Mouse (Mus musculus) lung, embryonic 15.5 days (tissue): ENCODE results near the gene Nptxr. TPM values are rescaled to one million over a fixed set of nuclear protein-coding genes. Genes with fewer than 3 reads are reported as not detected.

Source experiments
- ATAC-seq: fragments of 200-750 bp; cut with Nextera tagmentation; 2 replicates; pipeline ENCODE4 v1.8.0; 2017; ENCODE audit warnings: moderate number of reproducible peaks, borderline replicate concordance; ENCODE audit not compliant: low FRiP score, low TSS enrichment; ENCODE audit errors: extremely low read depth
- H3K27ac ChIP-seq: fragments of 300-500 bp; sonication (generic); 2 replicates; pipeline ENCODE4 v1.5.1; 2015; ENCODE audit warnings: moderate library complexity, mild to moderate bottlenecking, inconsistent platforms
- H3K27me3 ChIP-seq: fragments of 300-500 bp; sonication (generic); 2 replicates; pipeline ENCODE4 v1.6.1; 2015; ENCODE audit warnings: inconsistent platforms
- H3K36me3 ChIP-seq: fragments of 300-500 bp; sonication (generic); 2 replicates; pipeline ENCODE4 v1.6.1; 2015; ENCODE audit warnings: inconsistent platforms
- H3K4me1 ChIP-seq: fragments of 300-500 bp; sonication (generic); 2 replicates; pipeline ENCODE4 v1.6.1; 2015; ENCODE audit warnings: inconsistent platforms
- H3K4me2 ChIP-seq: fragments of 300-500 bp; sonication (generic); 2 replicates; pipeline ENCODE4 v1.6.1; 2015; ENCODE audit warnings: inconsistent platforms, mild to moderate bottlenecking, moderate library complexity
- H3K4me3 ChIP-seq: fragments of 300-500 bp; sonication (generic); 2 replicates; pipeline ENCODE4 v1.5.1; 2015; ENCODE audit warnings: mild to moderate bottlenecking, inconsistent platforms
- H3K9ac ChIP-seq: fragments of 300-500 bp; sonication (generic); 2 replicates; pipeline ENCODE4 v1.6.1; 2015; ENCODE audit warnings: inconsistent platforms
- H3K9me3 ChIP-seq: fragments of 300-500 bp; sonication (generic); 2 replicates; pipeline ENCODE4 v1.6.1; 2016; ENCODE audit warnings: inconsistent platforms
- WGBS: fragments of 180-500 bp; shearing (Covaris S2); methylation state at CpG from one replicate; pipeline ENCODE4 v1.1.7; 2015; 5-methylcytosine and 5-hydroxymethylcytosine counted together
- polyA plus RNA-seq: library from polyadenylated mRNA; unstranded; fragments of >200 nt; fragmentation: Nextera tagmentation; extraction: Ambion mirVana; gene quantifications from 2 replicates; pipeline ENCODE4 v1.2.1, GENCODE M21; 2015

Gene Nptxr
- polyA plus RNA-seq, 1 experiment from 2014 or later: 3.4 TPM

DNA sequence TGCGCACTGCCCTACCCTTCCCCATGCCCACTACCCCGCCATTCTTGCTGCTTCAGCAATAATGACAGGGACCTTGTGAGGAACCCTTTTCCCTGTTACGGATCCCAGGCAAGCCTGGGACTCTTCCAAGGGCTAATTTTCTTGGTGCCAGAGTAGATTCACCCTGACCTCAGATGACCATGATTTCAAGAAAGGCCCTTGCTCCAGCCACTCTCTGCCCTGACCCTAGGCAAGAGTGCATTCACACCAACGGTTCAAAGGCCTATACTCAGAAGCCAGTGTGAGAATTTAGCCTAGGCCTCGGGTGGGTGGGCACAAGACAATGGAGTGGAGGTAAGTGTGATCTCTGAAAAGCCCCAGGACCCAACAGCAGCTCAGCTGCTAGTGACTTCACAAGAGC, 24.9 kb upstream of the Nptxr start:
- no peak overlapping the region for H3K27ac ChIP-seq
- ATAC-seq: no peak
- H3K4me3 ChIP-seq: no peak overlapping the region
- H3K9ac ChIP-seq: no peak overlapping the region
- peaks cover 41% of the 10 kb centered on the region for H3K36me3 ChIP-seq
- no peaks in the 10 kb centered on the region for H3K27me3 ChIP-seq
- no peaks in the 10 kb centered on the region for H3K9me3 ChIP-seq
- no peak overlapping the region for H3K4me2 ChIP-seq
- 76% methylated on average over 5 of the region's 5 CpGs for WGBS
- peaks cover 69% of the 10 kb centered on the region for H3K4me1 ChIP-seq

DNA sequence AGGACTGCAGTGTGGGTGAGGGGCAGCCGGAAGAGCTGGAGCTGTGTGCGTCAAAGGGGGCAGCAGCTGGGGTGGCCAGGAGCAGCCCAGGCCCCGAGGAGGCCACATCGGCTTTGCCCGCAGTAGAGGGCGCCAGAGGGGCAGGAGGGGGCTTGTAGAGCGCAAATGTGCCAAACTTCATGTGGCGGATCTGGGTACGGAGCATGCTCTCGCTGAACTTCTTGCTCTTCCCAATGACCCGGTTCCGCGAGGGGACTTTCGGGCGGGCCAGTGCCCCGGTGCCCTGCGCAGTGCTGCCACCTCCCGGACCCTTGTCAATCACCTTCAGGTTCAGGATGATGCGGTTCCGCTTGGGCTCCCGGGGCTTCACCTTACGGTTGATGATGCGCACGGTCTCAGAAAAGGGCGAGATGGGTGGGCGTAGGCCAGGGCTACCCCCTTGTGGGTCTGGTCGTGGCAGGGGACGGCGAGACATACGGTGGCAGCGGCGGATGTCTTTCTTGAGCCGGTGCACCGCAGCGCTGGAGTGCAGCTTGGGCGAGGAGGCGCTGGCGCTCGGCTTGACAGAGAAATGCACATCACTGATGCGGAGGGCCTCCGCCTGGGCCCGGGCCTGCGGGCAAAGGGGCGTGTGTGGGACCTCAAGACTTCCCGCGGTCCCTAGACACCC, 23.9 kb upstream of the Nptxr start:
- peaks cover 70% of the 10 kb centered on the region for H3K4me1 ChIP-seq
- 55% methylated on average over 46 of the region's 46 CpGs for WGBS
- no peaks in the 10 kb centered on the region for H3K27me3 ChIP-seq
- no peak overlapping the region; the same call in 1 of the 2 replicates for H3K9ac ChIP-seq
- H3K36me3 ChIP-seq: peaks cover 41% of the 10 kb centered on the region
- no peak overlapping the region for H3K4me3 ChIP-seq
- peak; percentile 13; the same call in 1 of the 2 replicates for ATAC-seq
- H3K27ac ChIP-seq: no peak overlapping the region
- no peaks in the 10 kb centered on the region for H3K9me3 ChIP-seq
- H3K4me2 ChIP-seq: peak overlapping the region; percentile 4; the same call in 1 of the 2 replicates

DNA sequence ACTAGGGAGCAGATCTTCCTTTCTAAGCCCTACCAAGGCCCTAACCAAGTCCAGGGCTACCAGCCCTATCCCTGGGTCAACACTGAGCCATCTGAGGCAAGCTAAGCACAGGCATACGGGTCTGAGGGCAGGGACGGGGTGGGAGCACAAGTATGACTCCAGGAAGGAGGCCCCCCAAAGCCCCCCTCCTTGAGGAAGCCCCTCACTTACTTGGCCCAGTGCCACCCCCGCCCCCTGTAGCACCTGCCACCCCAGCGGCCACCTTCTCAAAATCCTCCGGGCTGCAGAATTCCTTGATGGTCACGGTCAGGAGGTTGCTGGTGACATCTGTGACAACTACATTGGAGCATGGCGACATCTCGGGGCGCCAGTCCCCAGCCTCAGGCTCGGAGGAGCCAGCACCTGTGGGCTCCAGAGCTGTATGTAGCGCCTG, 23.2 kb upstream of the Nptxr start:
- H3K9ac ChIP-seq: no peak overlapping the region

DNA sequence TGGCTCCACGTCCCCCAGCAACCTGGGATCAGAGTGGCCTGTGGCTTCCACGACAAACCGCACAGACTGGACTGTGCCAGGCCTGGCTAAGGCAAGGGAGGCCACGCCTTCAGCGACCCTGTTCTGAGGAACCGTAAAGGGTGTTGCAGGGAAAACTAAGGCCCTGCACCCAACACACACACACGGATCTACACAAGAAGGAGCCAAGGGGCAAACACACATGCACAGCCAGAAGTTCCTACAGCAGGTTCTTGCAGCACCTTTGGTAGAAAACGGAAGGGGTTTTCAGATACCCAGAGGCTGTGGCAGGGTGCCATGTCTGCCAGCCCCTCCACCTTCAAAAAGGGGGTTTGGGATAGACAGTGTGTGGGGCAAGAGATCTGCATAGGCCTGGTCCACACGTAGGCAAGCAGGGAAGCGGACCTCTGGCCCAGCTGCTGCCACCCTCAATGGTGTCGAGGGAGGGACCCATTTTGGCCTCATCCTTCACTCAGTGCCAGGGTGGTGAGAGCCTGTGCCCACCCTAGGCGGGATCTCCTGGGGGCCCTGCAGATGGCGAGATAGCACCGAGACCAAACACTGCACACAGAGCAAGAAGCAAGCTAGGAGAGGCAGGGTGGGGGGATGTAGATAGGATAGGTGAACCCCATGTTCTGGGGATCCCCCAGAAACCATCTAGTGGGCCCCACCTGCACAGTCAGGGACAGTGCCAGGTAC, 22.7 kb upstream of the Nptxr start:
- H3K9ac ChIP-seq: no peak overlapping the region
- H3K27me3 ChIP-seq: no peaks in the 10 kb centered on the region
- no peak for ATAC-seq
- H3K4me1 ChIP-seq: peaks cover 68% of the 10 kb centered on the region
- peaks cover 46% of the 10 kb centered on the region for H3K36me3 ChIP-seq
- no peak overlapping the region for H3K4me3 ChIP-seq
- 84% methylated on average over 14 of the region's 14 CpGs for WGBS
- no peak overlapping the region for H3K27ac ChIP-seq
- no peaks in the 10 kb centered on the region for H3K9me3 ChIP-seq
- H3K4me2 ChIP-seq: no peak overlapping the region

More for the DNA sequence above, 23.2 kb upstream of the Nptxr start:
- no peak overlapping the region for H3K4me3 ChIP-seq
- no peak overlapping the region for H3K4me2 ChIP-seq
- peaks cover 44% of the 10 kb centered on the region for H3K36me3 ChIP-seq
- 80% methylated on average over 10 of the region's 11 CpGs for WGBS
- H3K9me3 ChIP-seq: no peaks in the 10 kb centered on the region
- no peak for ATAC-seq
- H3K27me3 ChIP-seq: no peaks in the 10 kb centered on the region
- H3K4me1 ChIP-seq: peaks cover 68% of the 10 kb centered on the region
- no peak overlapping the region for H3K27ac ChIP-seq

DNA sequence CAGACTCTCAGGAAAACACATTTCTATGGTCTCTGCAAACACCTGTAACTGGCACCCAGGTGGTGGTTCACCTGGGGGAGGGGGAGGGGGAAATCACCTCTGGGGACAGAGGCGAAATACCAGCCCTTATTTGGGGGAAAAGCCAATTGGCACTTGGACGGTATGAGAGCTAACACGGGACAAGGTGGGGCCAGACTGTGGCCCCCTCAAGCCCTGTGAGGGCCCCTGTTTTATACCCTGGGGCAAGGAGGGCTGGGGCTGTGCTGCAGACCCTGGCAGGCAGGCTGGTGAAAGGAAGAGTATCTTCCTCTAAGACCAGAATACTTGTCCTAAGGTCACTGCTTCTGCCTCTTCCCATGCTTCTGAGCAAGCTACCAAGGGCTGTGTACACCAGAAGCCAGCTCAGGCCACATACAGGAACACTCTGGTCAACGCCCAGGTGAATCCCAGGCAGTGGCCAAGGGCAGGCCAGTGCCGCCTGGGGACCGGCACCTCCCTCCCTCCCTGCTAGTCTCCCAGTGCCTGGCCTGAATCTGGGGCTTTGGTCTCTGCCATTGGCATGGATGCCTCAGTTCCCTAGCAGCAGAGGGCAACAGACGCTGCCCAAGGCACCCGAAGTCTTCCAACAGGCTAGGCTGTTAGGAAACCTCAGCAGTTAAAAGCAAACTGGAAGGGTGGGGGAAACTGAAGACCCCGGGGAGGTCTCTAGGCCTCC, 21.8 kb upstream of the Nptxr start:
- Histone ChIP-seq H3K36me3 (peaks cover 40% of the 10 kb centered on the region), H3K27ac (no peak overlapping the region), H3K9me3 (no peaks in the 10 kb centered on the region), H3K27me3 (no peaks in the 10 kb centered on the region), H3K9ac (no peak overlapping the region), H3K4me2 (no peak overlapping the region), H3K4me3 (no peak overlapping the region), H3K4me1 (peaks cover 62% of the 10 kb centered on the region)
- ATAC-seq: no peak
- 72% methylated on average over 9 of the region's 9 CpGs for WGBS

DNA sequence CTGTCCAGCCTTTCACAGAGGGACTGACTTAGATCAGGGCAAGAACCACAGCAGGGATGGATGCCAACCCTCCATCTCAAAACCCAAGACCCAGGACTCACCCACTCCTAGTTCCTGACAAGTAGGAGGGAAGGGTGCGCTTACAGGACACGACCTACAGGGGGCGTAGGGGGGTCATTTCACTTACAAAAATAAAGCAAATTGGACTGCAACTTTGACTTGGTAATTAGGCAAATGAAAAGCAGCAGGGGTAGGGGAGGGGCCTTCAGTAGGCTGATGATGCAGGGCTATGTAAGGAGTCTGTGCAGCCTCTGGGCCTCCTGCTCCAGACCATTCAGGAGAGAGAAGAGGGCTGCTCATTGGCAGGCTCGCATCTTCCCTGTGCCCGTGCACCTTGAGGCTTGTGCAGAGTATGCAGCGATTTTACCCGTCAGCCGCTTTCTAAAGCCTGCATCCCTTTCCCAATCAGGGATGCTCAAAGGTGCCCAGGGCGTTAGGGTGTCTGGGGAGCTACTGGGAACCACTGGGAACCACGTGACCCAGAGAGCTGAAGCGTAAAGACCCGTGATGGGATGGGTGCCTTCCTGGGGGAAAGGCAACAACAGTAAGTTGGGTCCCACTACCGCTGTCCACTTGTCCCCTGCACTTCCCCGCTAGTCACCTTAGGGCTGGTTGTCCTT, 20.7 kb upstream of the Nptxr start:
- ATAC-seq: no peak
- Histone ChIP-seq H3K4me1 (peaks cover 56% of the 10 kb centered on the region), H3K9ac (no peak overlapping the region)

DNA sequence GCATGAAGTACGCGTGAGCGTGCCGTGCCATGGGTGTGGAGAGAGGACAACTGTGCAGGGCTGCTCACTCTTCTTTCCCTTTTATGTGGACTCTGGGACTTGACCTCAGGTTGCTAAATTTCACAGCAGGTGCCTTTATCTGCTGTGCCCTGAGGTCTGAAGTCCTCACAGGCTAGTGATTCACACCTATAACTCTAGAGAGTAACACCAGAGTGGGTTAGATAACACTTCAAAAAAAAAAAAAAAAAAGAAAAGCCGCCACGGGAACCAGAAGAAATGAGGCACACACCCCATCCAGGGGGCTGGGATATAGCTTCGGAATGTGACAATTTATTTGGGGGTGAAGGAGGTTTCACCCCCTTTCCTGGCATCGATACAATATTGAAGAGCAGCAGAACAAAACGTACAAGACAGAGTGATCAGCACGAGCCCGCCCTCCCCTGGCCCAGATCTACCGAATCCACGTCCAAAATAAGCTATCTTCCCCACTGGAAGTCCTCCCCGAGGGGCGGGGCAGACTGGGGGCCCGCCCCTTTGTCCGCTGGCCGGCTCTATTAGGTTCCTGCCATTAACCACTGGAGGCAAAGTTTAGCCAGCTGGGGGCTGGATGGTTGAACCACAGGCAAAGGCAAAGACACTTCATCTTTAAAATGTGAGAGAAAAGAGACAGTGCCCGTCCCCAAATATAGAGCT, 19.2 kb upstream of the Nptxr start:
- Histone ChIP-seq H3K9ac (no peak overlapping the region), H3K4me2 (no peak overlapping the region), H3K9me3 (no peaks in the 10 kb centered on the region), H3K4me3 (no peak overlapping the region), H3K36me3 (peaks cover 36% of the 10 kb centered on the region), H3K27ac (no peak overlapping the region), H3K27me3 (no peaks in the 10 kb centered on the region), H3K4me1 (peaks cover 41% of the 10 kb centered on the region)
- WGBS: 54% methylated on average over 17 of the region's 19 CpGs
- no peak for ATAC-seq

More for the DNA sequence above, 20.7 kb upstream of the Nptxr start:
- Histone ChIP-seq H3K4me3 (no peak overlapping the region), H3K36me3 (peaks cover 38% of the 10 kb centered on the region), H3K27me3 (no peaks in the 10 kb centered on the region), H3K9me3 (no peaks in the 10 kb centered on the region), H3K27ac (no peak overlapping the region), H3K4me2 (no peak overlapping the region)
- WGBS: 62% methylated on average over 14 of the region's 14 CpGs

DNA sequence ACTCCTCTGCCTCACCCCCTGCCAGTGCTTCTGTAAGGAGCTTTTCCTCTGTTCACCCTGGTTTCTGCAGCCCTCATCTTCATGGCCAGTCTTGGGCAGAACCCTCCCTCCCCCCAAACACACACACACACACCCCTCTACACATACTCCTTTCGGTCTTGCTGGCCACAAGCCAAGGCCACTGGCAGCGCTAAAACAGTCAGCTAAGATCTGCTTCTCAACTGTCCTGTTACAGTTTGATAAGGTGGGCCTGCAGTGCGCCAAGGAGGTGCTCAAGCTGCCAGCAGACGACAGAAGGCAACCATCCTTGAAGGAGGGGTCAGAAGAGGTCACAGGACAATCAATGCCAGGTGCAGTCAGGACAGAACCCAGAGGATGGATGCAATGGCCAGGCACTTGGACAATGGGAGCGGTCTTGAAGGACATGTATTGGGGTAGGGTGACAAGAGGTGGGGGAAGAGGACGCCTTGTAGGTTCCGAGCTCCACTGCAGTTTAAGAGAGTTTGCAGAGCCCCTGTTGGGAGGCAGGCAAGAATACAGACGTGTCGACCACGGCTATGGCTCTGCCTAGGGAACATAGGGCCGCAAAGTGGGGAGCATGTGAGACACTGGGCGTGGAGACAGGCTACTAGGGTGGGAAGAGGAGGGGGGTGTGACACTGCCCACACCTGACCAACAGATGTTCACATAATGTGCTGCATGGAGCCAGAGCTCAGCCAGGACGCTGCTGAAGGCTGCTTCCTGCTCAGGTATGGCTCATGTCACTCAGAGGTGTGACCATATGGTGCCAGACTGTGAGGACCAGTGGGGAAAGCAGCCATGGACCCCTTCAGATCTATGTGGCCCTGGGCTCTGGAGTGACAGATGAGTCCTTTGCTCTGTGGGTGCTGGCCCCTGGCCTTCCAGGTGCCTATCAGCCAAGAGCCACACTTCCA, 18.0 kb upstream of the Nptxr start:
- 52% methylated on average over 13 of the region's 13 CpGs for WGBS
- H3K27me3 ChIP-seq: no peaks in the 10 kb centered on the region
- no peak for ATAC-seq
- no peaks in the 10 kb centered on the region for H3K9me3 ChIP-seq
- H3K36me3 ChIP-seq: peaks cover 26% of the 10 kb centered on the region
- no peak overlapping the region for H3K9ac ChIP-seq
- H3K4me1 ChIP-seq: peaks cover 29% of the 10 kb centered on the region
- H3K4me3 ChIP-seq: no peak overlapping the region
- H3K4me2 ChIP-seq: no peak overlapping the region
- H3K27ac ChIP-seq: no peak overlapping the region

DNA sequence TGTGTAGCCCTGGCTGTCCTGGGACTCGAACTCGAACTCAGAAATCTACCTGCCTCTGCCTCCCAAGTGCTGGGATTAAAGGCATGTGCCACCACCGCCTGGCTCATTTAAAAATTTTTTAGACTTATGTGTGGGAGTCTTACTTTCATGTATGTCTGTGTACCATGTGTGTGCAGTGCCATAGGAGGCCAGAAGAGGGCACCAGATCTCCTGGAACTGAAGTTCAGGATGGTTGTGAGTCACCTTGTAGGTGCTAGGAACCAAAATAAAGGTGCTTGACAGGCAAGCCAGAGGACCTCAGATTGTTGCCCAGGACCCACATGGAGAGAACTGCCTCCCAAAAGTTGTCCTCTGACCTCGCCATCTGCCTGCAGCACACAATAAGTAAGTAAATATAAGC, 13.8 kb upstream of the Nptxr start:
- WGBS: 77% methylated on average over 4 of the region's 4 CpGs
- no peak overlapping the region for H3K9ac ChIP-seq
- no peak overlapping the region for H3K4me2 ChIP-seq
- peaks cover 10% of the 10 kb centered on the region for H3K4me1 ChIP-seq
- H3K27ac ChIP-seq: no peak overlapping the region
- H3K9me3 ChIP-seq: no peaks in the 10 kb centered on the region
- no peaks in the 10 kb centered on the region for H3K27me3 ChIP-seq
- no peak for ATAC-seq
- peaks cover 5% of the 10 kb centered on the region; the same call in 1 of the 2 replicates for H3K36me3 ChIP-seq
- no peak overlapping the region for H3K4me3 ChIP-seq

DNA sequence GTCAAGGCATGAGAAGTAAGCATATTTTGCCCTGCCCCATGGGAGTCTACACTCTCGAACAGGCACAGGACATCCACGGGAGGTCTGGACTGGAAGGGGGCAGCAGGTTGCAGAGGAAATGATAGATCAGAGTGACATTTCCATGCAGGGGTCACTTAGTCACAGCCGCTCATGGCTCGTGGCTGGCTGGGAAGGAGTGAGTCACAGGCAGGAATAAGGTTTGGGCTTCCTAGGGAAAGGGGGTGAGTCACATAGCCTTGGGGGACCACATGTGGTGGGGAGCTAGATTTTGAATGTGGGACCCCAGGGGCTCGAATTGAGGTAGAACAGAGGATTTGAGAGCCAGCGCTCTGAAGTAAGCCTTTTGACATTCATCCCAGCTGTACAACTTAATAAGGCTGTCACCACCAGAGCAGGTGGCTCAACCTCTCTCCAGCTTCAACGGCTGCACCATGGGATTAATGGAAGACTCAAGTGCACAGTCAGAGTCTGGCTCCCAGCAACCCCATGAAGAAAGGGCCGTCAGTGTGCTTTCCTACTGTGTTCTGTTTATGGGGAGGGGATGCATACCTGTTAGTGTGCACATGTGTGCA, 9.2 kb upstream of the Nptxr start:
- H3K36me3 ChIP-seq: no peaks in the 10 kb centered on the region
- H3K9ac ChIP-seq: no peak overlapping the region
- H3K4me1 ChIP-seq: no peaks in the 10 kb centered on the region
- peaks cover 7% of the 10 kb centered on the region for H3K27me3 ChIP-seq
- H3K27ac ChIP-seq: no peak overlapping the region
- no peaks in the 10 kb centered on the region for H3K9me3 ChIP-seq
- no peak overlapping the region for H3K4me2 ChIP-seq
- H3K4me3 ChIP-seq: no peak overlapping the region
- 40% methylated on average over 8 of the region's 8 CpGs for WGBS
- ATAC-seq: no peak
